Mouse (Mus musculus): ENCODE measurements around the gene Col1a1. TPM values are rescaled to one million over a fixed set of nuclear protein-coding genes. Genes with fewer than 3 reads are reported as not detected.

Col1a1 gene
- polyA plus RNA-seq, 1 experiment, result 30.0 TPM

DNA sequence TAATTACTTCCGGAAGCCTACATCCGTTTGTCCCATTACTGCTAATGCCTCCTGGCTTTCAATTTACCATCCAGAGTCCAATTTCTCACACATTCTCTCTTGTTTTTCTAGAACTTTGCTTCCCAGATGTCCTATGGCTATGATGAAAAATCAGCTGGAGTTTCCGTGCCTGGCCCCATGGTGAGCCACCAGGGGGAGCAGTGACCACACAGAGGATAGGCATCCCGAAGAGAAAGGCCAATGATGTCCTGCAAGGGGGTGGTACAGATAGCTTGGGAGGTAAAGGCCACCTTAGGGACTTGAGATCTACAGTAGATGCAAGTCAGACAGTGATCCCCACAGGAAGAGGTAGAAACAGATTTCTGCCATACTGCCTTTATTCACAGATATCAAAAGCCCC lies 3.3 kb downstream of the Col1a1 start:
- 19% methylated on average over 4 of the region's 4 CpGs for WGBS
- Histone ChIP-seq H3K27ac (ENCODE audit: control insufficient read depth, insufficient read depth, low read depth, low read length, poor library complexity) (no peak overlapping the region), H3K4me3 (replicated peaks; ENCODE audit: control insufficient read depth, low read depth, low read length) (no peak overlapping the region), H3K4me1 (ENCODE audit: control insufficient read depth, insufficient read depth, low read length) (no peaks in the 10 kb centered on the region; the same call in 1 of the 2 replicates)
- TF ChIP-seq POLR2A (IDR thresholded peaks at IDR 0.05; ENCODE audit: borderline replicate concordance, control insufficient read depth, low read depth, low read length) (no peak), CTCF (IDR thresholded peaks at IDR 0.05; ENCODE audit: control insufficient read depth, insufficient read depth, low read length) (peak; percentile 92)

DNA sequence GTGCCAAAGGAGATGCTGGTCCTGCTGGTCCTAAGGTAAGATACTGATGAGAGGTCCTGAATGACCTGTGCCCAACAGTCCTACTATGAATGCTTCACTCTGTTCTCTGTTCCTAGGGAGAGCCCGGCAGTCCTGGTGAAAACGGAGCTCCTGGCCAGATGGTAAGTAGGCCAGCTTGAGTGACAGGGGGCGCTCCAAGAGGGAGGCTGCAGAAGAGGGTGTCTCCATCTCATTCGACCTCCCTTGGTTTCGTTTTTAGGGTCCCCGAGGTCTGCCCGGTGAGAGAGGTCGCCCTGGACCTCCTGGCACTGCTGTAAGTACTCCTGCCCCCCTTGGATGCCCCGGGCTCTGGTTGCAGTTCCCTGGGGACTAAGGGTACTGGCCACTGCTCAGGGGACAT lies 5.1 kb downstream of the Col1a1 start:
- 39% methylated on average over 9 of the region's 9 CpGs for WGBS
- TF ChIP-seq CTCF (IDR thresholded peaks at IDR 0.05; ENCODE audit: control insufficient read depth, insufficient read depth, low read length), result no peak
- TF ChIP-seq POLR2A (IDR thresholded peaks at IDR 0.05; ENCODE audit: borderline replicate concordance, control insufficient read depth, low read depth, low read length), result no peak
- no peak overlapping the region for H3K27ac ChIP-seq (ENCODE audit: control insufficient read depth, insufficient read depth, low read depth, low read length, poor library complexity)
- peaks cover 2% of the 10 kb centered on the region; the same call in 1 of the 2 replicates for H3K4me1 ChIP-seq (ENCODE audit: control insufficient read depth, insufficient read depth, low read length)
- no peak overlapping the region for H3K4me3 ChIP-seq (replicated peaks; ENCODE audit: control insufficient read depth, low read depth, low read length)

- H3K27ac ChIP-seq (ENCODE audit: control insufficient read depth, insufficient read depth, low read depth, low read length, poor library complexity), result no peak overlapping the region
- TF ChIP-seq CTCF (IDR thresholded peaks at IDR 0.05; ENCODE audit: control insufficient read depth, insufficient read depth, low read length), result no peak
- no peak for TF ChIP-seq POLR2A (IDR thresholded peaks at IDR 0.05; ENCODE audit: borderline replicate concordance, control insufficient read depth, low read depth, low read length)
- 74% methylated on average over 8 of the region's 8 CpGs for WGBS
- peaks cover 2% of the 10 kb centered on the region; the same call in 1 of the 2 replicates for H3K4me1 ChIP-seq (ENCODE audit: control insufficient read depth, insufficient read depth, low read length)
- no peak overlapping the region for H3K4me3 ChIP-seq (replicated peaks; ENCODE audit: control insufficient read depth, low read depth, low read length)
Measured at GRCm38 (mm10) chr11:94941776-94942175, 5.8 kb downstream of the Col1a1 start.

- 44% methylated on average over 13 of the region's 13 CpGs for WGBS
- Histone ChIP-seq H3K4me3 (replicated peaks; ENCODE audit: control insufficient read depth, low read depth, low read length) (no peak overlapping the region), H3K27ac (ENCODE audit: control insufficient read depth, insufficient read depth, low read depth, low read length, poor library complexity) (no peak overlapping the region), H3K4me1 (ENCODE audit: control insufficient read depth, insufficient read depth, low read length) (peaks cover 2% of the 10 kb centered on the region; the same call in 1 of the 2 replicates)
- TF ChIP-seq CTCF (IDR thresholded peaks at IDR 0.05; ENCODE audit: control insufficient read depth, insufficient read depth, low read length) (peak; percentile 54; the same call in 1 of the 2 replicates), POLR2A (IDR thresholded peaks at IDR 0.05; ENCODE audit: borderline replicate concordance, control insufficient read depth, low read depth, low read length) (no peak)
Measured at GRCm38 (mm10) chr11:94942282-94943023, 6.4 kb downstream of the Col1a1 start.

- WGBS, result 79% methylated on average over 15 of the region's 15 CpGs
- no peak overlapping the region for H3K27ac ChIP-seq (ENCODE audit: control insufficient read depth, insufficient read depth, low read depth, low read length, poor library complexity)
- TF ChIP-seq POLR2A (IDR thresholded peaks at IDR 0.05; ENCODE audit: borderline replicate concordance, control insufficient read depth, low read depth, low read length) (0 out of 2 replicates have a peak, but pooled peaks have one; percentile 28), CTCF (IDR thresholded peaks at IDR 0.05; ENCODE audit: control insufficient read depth, insufficient read depth, low read length) (no peak)
- no peak overlapping the region for H3K4me3 ChIP-seq (replicated peaks; ENCODE audit: control insufficient read depth, low read depth, low read length)
- peaks cover 2% of the 10 kb centered on the region; the same call in 1 of the 2 replicates for H3K4me1 ChIP-seq (ENCODE audit: control insufficient read depth, insufficient read depth, low read length)
Measured at GRCm38 (mm10) chr11:94943054-94943453, 7.0 kb downstream of the Col1a1 start.

DNA sequence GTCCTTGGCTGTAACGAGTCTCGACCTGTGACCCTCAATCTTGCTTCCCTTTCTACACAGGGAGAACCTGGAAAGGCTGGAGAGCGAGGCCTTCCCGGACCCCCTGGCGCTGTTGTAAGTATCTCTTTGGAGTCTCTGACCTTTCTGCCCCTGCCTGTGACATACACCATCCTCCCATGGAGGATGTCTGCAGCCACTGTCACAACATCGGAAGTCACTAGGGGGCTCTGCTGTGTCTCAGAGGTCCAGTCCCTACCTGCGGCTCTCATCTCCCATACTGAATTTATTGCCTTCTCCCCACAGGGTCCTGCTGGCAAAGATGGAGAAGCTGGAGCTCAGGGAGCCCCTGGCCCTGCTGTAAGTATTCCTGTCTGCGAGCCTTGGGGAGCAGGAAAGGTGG lies 8.3 kb downstream of the Col1a1 start:
- H3K4me3 ChIP-seq (replicated peaks; ENCODE audit: control insufficient read depth, low read depth, low read length), result no peak overlapping the region
- 58% methylated on average over 8 of the region's 8 CpGs for WGBS
- no peak overlapping the region for H3K27ac ChIP-seq (ENCODE audit: control insufficient read depth, insufficient read depth, low read depth, low read length, poor library complexity)
- peaks cover 2% of the 10 kb centered on the region; the same call in 1 of the 2 replicates for H3K4me1 ChIP-seq (ENCODE audit: control insufficient read depth, insufficient read depth, low read length)
- no peak for TF ChIP-seq CTCF (IDR thresholded peaks at IDR 0.05; ENCODE audit: control insufficient read depth, insufficient read depth, low read length)
- TF ChIP-seq POLR2A (IDR thresholded peaks at IDR 0.05; ENCODE audit: borderline replicate concordance, control insufficient read depth, low read depth, low read length), result no peak

- Histone ChIP-seq H3K4me1 (ENCODE audit: control insufficient read depth, insufficient read depth, low read length) (peaks cover 2% of the 10 kb centered on the region; the same call in 1 of the 2 replicates), H3K27ac (ENCODE audit: control insufficient read depth, insufficient read depth, low read depth, low read length, poor library complexity) (peak overlapping the region; percentile 49), H3K4me3 (replicated peaks; ENCODE audit: control insufficient read depth, low read depth, low read length) (peak overlapping the region; percentile 0)
- TF ChIP-seq CTCF (IDR thresholded peaks at IDR 0.05; ENCODE audit: control insufficient read depth, insufficient read depth, low read length), result no peak
- TF ChIP-seq POLR2A (IDR thresholded peaks at IDR 0.05; ENCODE audit: borderline replicate concordance, control insufficient read depth, low read depth, low read length), result no peak
- WGBS, result 38% methylated on average over 12 of the region's 12 CpGs
Measured at GRCm38 (mm10) chr11:94945236-94945635, 9.2 kb downstream of the Col1a1 start.

DNA sequence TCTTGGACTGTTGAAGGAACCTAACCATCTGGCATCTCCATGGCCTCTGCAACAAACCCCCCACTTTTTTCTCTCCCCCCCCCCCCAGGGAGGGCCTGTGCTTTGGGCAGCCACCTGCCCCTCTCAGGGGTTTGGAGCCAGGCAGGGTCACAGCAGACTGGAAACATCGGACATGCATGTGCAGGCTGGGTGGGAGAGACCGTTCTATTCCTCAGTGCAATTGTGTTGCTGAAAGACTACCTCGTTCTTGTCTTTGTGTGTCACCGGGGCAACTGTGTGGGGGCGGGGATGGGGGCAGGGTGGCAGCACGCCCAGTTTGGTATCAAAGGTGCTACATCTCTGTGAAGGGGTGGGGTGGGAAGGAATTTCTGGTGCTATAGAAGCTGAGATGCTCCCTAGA lies 16.1 kb downstream of the Col1a1 start:
- TF ChIP-seq POLR2A (IDR thresholded peaks at IDR 0.05; ENCODE audit: borderline replicate concordance, control insufficient read depth, low read depth, low read length), result no peak
- no peak for TF ChIP-seq CTCF (IDR thresholded peaks at IDR 0.05; ENCODE audit: control insufficient read depth, insufficient read depth, low read length)
- Histone ChIP-seq H3K4me1 (ENCODE audit: control insufficient read depth, insufficient read depth, low read length) (no peaks in the 10 kb centered on the region), H3K4me3 (replicated peaks; ENCODE audit: control insufficient read depth, low read depth, low read length) (no peak overlapping the region), H3K27ac (ENCODE audit: control insufficient read depth, insufficient read depth, low read depth, low read length, poor library complexity) (no peak overlapping the region)
- WGBS, result 59% methylated on average over 6 of the region's 6 CpGs

All from bone marrow, adult 2 months (tissue).